Mouse (Mus musculus) heart, postnatal 10 days (tissue): ENCODE measurements around the gene Myh14. TPM values are rescaled to one million over a fixed set of nuclear protein-coding genes. Genes with fewer than 3 reads are reported as not detected.

Source experiments
- total RNA-seq, 2 experiments: library from RNA; stranded (reverse); gene quantifications; 2 replicates each; pipeline ENCODE4 v1.2.3; 2021

The Myh14 gene
- total RNA-seq, 2 experiments from 2014 or later = 37.0 to 46.2 TPM

Other genes with a start within 250 kb of the Myh14 start
- gene Lrrc4b, start 241.8 kb downstream of the Myh14 start, total RNA-seq = 10 to 100 TPM; 28.3 to 39.0 TPM
- under 1 TPM; 0.79 to 0.93 TPM for gene Aspdh, start 205.5 kb downstream of the Myh14 start, total RNA-seq
- gene Josd2, start 202.9 kb downstream of the Myh14 start, total RNA-seq = 10 to 100 TPM; 70.3 to 79.0 TPM
- 100 to 1,000 TPM; 101 to 102 TPM for gene Emc10, start 174.3 kb downstream of the Myh14 start, total RNA-seq
- 1 to 10 TPM; 5.1 to 6.0 TPM for gene Fam71e1, start 174.3 kb downstream of the Myh14 start, total RNA-seq
- gene Mybpc2, start 146.2 kb downstream of the Myh14 start, total RNA-seq = 10 to 100 TPM; 16.3 to 22.2 TPM
- 1 to 10 TPM; 1.1 to 1.3 TPM for gene Spib, start 138.8 kb downstream of the Myh14 start, total RNA-seq
- gene Pold1, start 122.0 kb downstream of the Myh14 start, total RNA-seq = 10 to 100 TPM; 18.7 to 24.5 TPM
- gene Nr1h2, start 116.9 kb downstream of the Myh14 start, total RNA-seq = 10 to 100 TPM; 45.1 to 49.0 TPM
- gene Napsa, start 98.5 kb downstream of the Myh14 start, total RNA-seq = 1 to 10 TPM in 1 of 2 experiments, under 1 TPM in 1; 0.43 to 1.4 TPM
- gene Kcnc3, start 80.2 kb downstream of the Myh14 start, total RNA-seq = under 1 TPM; 0.35 to 0.36 TPM
- not detected for gene Izumo2, start 37.9 kb upstream of the Myh14 start, total RNA-seq
- gene Vrk3, start 77.6 kb upstream of the Myh14 start, total RNA-seq = 10 to 100 TPM; 24.7 to 28.3 TPM
- gene Zfp473, start 80.2 kb upstream of the Myh14 start, total RNA-seq = under 1 TPM; 0.12 to 0.35 TPM
- gene Nup62, start 145.2 kb upstream of the Myh14 start, total RNA-seq = 10 to 100 TPM; 44.3 to 45.1 TPM
- 1 to 10 TPM; 1.3 to 1.8 TPM for gene Il4i1, start 145.5 kb upstream of the Myh14 start, total RNA-seq
- gene Atf5, start 145.8 kb upstream of the Myh14 start, total RNA-seq = 10 to 100 TPM; 50.4 to 51.3 TPM
- 10 to 100 TPM; 76.8 to 78.4 TPM for gene Akt1s1, start 178.1 kb upstream of the Myh14 start, total RNA-seq
- 10 to 100 TPM; 38.4 to 44.7 TPM for gene Tbc1d17, start 178.2 kb upstream of the Myh14 start, total RNA-seq
- 10 to 100 TPM; 18.1 to 21.6 TPM for gene Pnkp, start 186.3 kb upstream of the Myh14 start, total RNA-seq
- 100 to 1,000 TPM; 189 to 196 TPM for gene Ptov1, start 198.9 kb upstream of the Myh14 start, total RNA-seq
- 10 to 100 TPM; 67.7 to 77.1 TPM for gene Med25, start 221.9 kb upstream of the Myh14 start, total RNA-seq
- 10 to 100 TPM; 12.2 to 18.2 TPM for gene Fuz, start 225.2 kb upstream of the Myh14 start, total RNA-seq